Mouse (Mus musculus) megakaryocyte, embryonic 14.5 days (primary cell): ENCODE measurements around the gene Gm11634. TPM values are rescaled to one million over a fixed set of nuclear protein-coding genes. Genes with fewer than 3 reads are reported as not detected.
A peak's percentile ranks its signal among the peaks of the same experiment; 100 is the strongest.

Experiments used
- H3K27me3 ChIP-seq: replicated peaks from 2 replicates; pipeline ENCODE3; 2012; ENCODE audit warnings: inconsistent platforms
- H3K36me3 ChIP-seq: replicated peaks from 2 replicates; pipeline ENCODE3; 2012; ENCODE audit warnings: low read length, inconsistent platforms, mixed read lengths
- H3K4me1 ChIP-seq: 2 replicates; pipeline ENCODE4 v1.6.1; 2012; ENCODE audit warnings: inconsistent platforms
- H3K4me3 ChIP-seq: replicated peaks from 2 replicates; pipeline ENCODE3; 2012; ENCODE audit warnings: moderate library complexity, mild to moderate bottlenecking, inconsistent platforms
- H3K9me3 ChIP-seq: 2 replicates; pipeline ENCODE4 v1.6.1; 2012; ENCODE audit warnings: inconsistent platforms
- FLI1 ChIP-seq: IDR thresholded peaks from 2 replicates; pipeline ENCODE4 v1.6.1; 2012; ENCODE audit warnings: low read length, inconsistent platforms, mixed read lengths
- GATA1 ChIP-seq: IDR thresholded peaks from 3 replicates; pipeline ENCODE4 v1.6.1; 2012; ENCODE audit warnings: mixed read lengths, low read length, inconsistent platforms, borderline replicate concordance
- polyA plus RNA-seq: library from polyadenylated mRNA; stranded (reverse); fragments of >175 nt; gene quantifications from 2 replicates; pipeline ENCODE4 v1.2.3, GENCODE M21; 2012; ENCODE audit warnings: low replicate concordance; ENCODE audit not compliant: insufficient read depth

Gm11634 gene
- polyA plus RNA-seq, 1 experiment = not detected

- no peaks in the 10 kb centered on the region for H3K9me3 ChIP-seq
- no peak overlapping the region for H3K4me3 ChIP-seq
- peaks cover 50% of the 10 kb centered on the region for H3K4me1 ChIP-seq
- no peak for TF ChIP-seq GATA1
- TF ChIP-seq FLI1 = no peak
- H3K36me3 ChIP-seq = peaks cover 75% of the 10 kb centered on the region
- H3K27me3 ChIP-seq = no peaks in the 10 kb centered on the region
Observed at GRCm38 (mm10) chr11:101556954-101557353, 42.1 kb downstream of the Gm11634 start.

- peak overlapping the region; percentile 29 for H3K4me3 ChIP-seq
- H3K27me3 ChIP-seq = no peaks in the 10 kb centered on the region
- peaks cover 72% of the 10 kb centered on the region for H3K36me3 ChIP-seq
- TF ChIP-seq FLI1 (no peak), GATA1 (no peak)
- peaks cover 46% of the 10 kb centered on the region for H3K4me1 ChIP-seq
- no peaks in the 10 kb centered on the region for H3K9me3 ChIP-seq
Observed at GRCm38 (mm10) chr11:101556541-101556940, 42.5 kb downstream of the Gm11634 start.

- Histone ChIP-seq H3K9me3 (no peaks in the 10 kb centered on the region), H3K4me1 (peaks cover 47% of the 10 kb centered on the region), H3K36me3 (peaks cover 48% of the 10 kb centered on the region), H3K27me3 (no peaks in the 10 kb centered on the region), H3K4me3 (peak overlapping the region; percentile 98)
- no peak for TF ChIP-seq GATA1
- no peak for TF ChIP-seq FLI1
Observed at GRCm38 (mm10) chr11:101553354-101553930, 45.6 kb downstream of the Gm11634 start.

- Histone ChIP-seq H3K4me1 (peaks cover 42% of the 10 kb centered on the region), H3K36me3 (peaks cover 48% of the 10 kb centered on the region), H3K9me3 (no peaks in the 10 kb centered on the region), H3K4me3 (peak overlapping the region; percentile 98), H3K27me3 (no peaks in the 10 kb centered on the region)
- TF ChIP-seq GATA1 = no peak
- TF ChIP-seq FLI1 = peak; percentile 47; the same call in 1 of the 2 replicates
Observed at GRCm38 (mm10) chr11:101552476-101553300, 46.4 kb downstream of the Gm11634 start.

GRCm38 (mm10) chr11:101551751-101552475, 47.1 kb downstream of the Gm11634 start, which contains the start of the genes Brca1 and Nbr1:
TSS of gene Brca1 (minus strand) at chr11:101551955.
TSS of gene Nbr1 (plus strand) at chr11:101552149.
- H3K4me1 ChIP-seq = peaks cover 41% of the 10 kb centered on the region
- no peak; the same call in 1 of the 2 replicates for TF ChIP-seq FLI1
- no peak for TF ChIP-seq GATA1
- no peaks in the 10 kb centered on the region for H3K27me3 ChIP-seq
- no peaks in the 10 kb centered on the region for H3K9me3 ChIP-seq
- peaks cover 45% of the 10 kb centered on the region for H3K36me3 ChIP-seq
- H3K4me3 ChIP-seq = peak within 1 kb of the TSS; percentile 98

- Histone ChIP-seq H3K27me3 (no peaks in the 10 kb centered on the region), H3K4me3 (no peak overlapping the region), H3K4me1 (peaks cover 20% of the 10 kb centered on the region), H3K9me3 (no peaks in the 10 kb centered on the region), H3K36me3 (peaks cover 36% of the 10 kb centered on the region)
- no peak for TF ChIP-seq GATA1
- no peak for TF ChIP-seq FLI1
Observed at GRCm38 (mm10) chr11:101548526-101548925, 50.5 kb downstream of the Gm11634 start.

- Histone ChIP-seq H3K4me3 (peak overlapping the region; percentile 6), H3K36me3 (peaks cover 57% of the 10 kb centered on the region), H3K27me3 (no peaks in the 10 kb centered on the region), H3K4me1 (peaks cover 10% of the 10 kb centered on the region), H3K9me3 (no peaks in the 10 kb centered on the region)
- TF ChIP-seq GATA1 (no peak), FLI1 (no peak)
Observed at GRCm38 (mm10) chr11:101544132-101544531, 54.9 kb downstream of the Gm11634 start.

Other genes with a start within 250 kb of the Gm11634 start
- gene G6pc, start 231.7 kb downstream of the Gm11634 start, polyA plus RNA-seq = not detected in 2 replicates
- gene Aarsd1, start 181.6 kb downstream of the Gm11634 start, polyA plus RNA-seq = 5.7 and 39.7 TPM in 2 replicates
- gene Gm27029, start 174.5 kb downstream of the Gm11634 start, polyA plus RNA-seq = not detected in 2 replicates
- 3.1 TPM in 1 of 2 replicates, not detected in the other for gene Rundc1, start 174.2 kb downstream of the Gm11634 start, polyA plus RNA-seq
- 2.8 TPM in 1 of 2 replicates, not detected in the other for gene Ptges3l, start 173.9 kb downstream of the Gm11634 start, polyA plus RNA-seq
- gene Rpl27, start 157.0 kb downstream of the Gm11634 start, polyA plus RNA-seq = 250 and 697 TPM in 2 replicates
- gene Ifi35, start 150.8 kb downstream of the Gm11634 start, polyA plus RNA-seq = 5.7 and 15.6 TPM in 2 replicates
- gene Rnd2, start 134.3 kb downstream of the Gm11634 start, polyA plus RNA-seq = 2.6 and 2.9 TPM in 2 replicates
- gene Vat1, start 133.0 kb downstream of the Gm11634 start, polyA plus RNA-seq = 47.7 and 94.2 TPM in 2 replicates
- gene Brca1, start 47.3 kb downstream of the Gm11634 start, polyA plus RNA-seq = 1.9 TPM in 1 of 2 replicates, not detected in the other
- gene Nbr1, start 47.1 kb downstream of the Gm11634 start, polyA plus RNA-seq = 8.2 and 55.6 TPM in 2 replicates
- gene Tmem106a, start 17.0 kb downstream of the Gm11634 start, polyA plus RNA-seq = 3.4 and 23.5 TPM in 2 replicates
- gene Rdm1, start 27.9 kb upstream of the Gm11634 start, polyA plus RNA-seq = 3.8 TPM in 1 of 2 replicates, not detected in the other
- 1.2 TPM in 1 of 2 replicates, not detected in the other for gene Arl4d, start 66.3 kb upstream of the Gm11634 start, polyA plus RNA-seq
- gene Dhx8, start 133.7 kb upstream of the Gm11634 start, polyA plus RNA-seq = 0.63 and 3.8 TPM in 2 replicates
- gene Etv4, start 186.1 kb upstream of the Gm11634 start, polyA plus RNA-seq = 12.0 and 22.5 TPM in 2 replicates